Mouse (Mus musculus) myocyte (in vitro differentiated cells): ENCODE measurements around the gene Cd37.

ENCODE experiments used
- POLR2A ChIP-seq: IDR thresholded peaks from one replicate; pipeline ENCODE4 v1.6.1; 2011; ENCODE audit warnings: low read depth, mild to moderate bottlenecking, control low read depth, moderate library complexity; ENCODE audit not compliant: insufficient read length
- USF1 ChIP-seq: IDR thresholded peaks from one replicate; pipeline ENCODE4 v1.6.1; 2011; ENCODE audit warnings: low read depth, mild to moderate bottlenecking, control low read depth, moderate library complexity

DNA sequence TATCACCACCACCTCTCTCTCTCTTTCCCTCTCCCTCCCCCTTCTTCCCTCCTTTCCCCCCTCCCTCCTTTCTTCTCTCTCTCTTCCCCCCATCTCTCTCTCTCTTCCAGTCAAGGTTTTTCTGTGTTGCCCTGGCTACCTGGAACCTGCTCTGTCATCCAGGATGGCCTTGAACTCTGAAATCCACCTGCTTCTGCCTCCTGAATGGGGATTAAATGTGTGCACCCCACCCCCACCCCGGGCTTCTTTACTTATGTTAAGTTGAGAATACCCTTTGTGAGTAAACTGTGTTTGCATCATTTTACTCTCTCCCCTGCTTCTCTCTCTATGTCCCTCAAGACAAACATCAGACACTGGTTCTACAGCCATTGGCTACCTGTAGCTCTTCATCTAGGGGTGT is 26.6 kb upstream of the Cd37 start:
- TF ChIP-seq POLR2A (no peak), USF1 (no peak)
